Mouse (Mus musculus) liver, adult (tissue): Measurements from ENCODE around the gene Taf3.

ENCODE experiments used
- GATA4 ChIP-seq: IDR thresholded peaks from 2 replicates; pipeline ENCODE4 v1.6.1; 2014; ENCODE audit warnings: mild to moderate bottlenecking, low read length; ENCODE audit not compliant: insufficient replicate concordance

Taf3 gene

DNA sequence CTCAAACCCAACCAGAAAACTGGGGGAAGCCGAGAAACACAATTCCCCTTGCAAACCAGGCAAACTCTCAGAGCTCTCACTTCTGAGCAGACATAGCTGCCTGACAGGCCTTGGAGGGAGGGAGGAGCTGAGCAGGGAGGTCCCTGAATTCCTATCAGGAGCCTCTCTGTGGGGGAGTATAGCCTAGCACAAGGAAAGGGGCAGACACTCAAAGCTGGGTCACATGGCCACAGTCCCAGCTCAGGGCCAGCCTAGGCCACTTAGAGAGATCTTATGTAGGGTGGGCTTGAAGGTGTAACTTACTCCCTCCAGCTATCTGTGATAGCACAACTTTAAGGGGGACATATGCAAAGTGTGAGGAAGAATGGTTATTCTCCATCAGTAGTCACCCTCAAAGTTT is 112.4 kb downstream of the Taf3 start:
- TF ChIP-seq GATA4 = no peak

DNA sequence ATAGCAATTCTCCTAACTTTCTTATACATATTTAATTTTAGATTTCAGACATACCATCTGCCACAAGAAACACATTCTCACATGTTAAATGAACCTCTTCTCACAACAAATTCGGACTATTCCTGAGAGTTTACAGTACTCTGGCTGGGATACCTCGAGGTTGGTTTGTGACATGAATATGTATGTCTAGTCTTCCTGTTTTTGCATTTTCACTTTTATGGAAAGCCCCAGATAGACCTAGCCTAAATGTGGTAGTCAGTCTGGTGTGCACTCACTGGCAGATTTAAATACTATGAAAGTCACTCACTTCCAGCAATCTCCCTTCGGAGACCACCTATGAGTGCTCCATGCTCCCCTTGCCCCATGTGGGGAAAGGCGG is 121.5 kb downstream of the Taf3 start:
- no peak for TF ChIP-seq GATA4

- no peak for TF ChIP-seq GATA4
These were observed 122.0 kb downstream of the Taf3 start for GRCm38 (mm10) chr2:9926194-9926904.

GRCm38 (mm10) chr2:9918691-9919471 is 129.5 kb downstream of the Taf3 start:
- TF ChIP-seq GATA4 = peak; percentile 38; the same call in 1 of the 2 replicates

GRCm38 (mm10) chr2:9917602-9918001 is 130.8 kb downstream of the Taf3 start:
- no peak for TF ChIP-seq GATA4

GRCm38 (mm10) chr2:9905995-9906394 is 142.4 kb downstream of the Taf3 start:
- no peak for TF ChIP-seq GATA4

- TF ChIP-seq GATA4 = no peak
These were observed 144.4 kb downstream of the Taf3 start for GRCm38 (mm10) chr2:9903854-9904560.

DNA sequence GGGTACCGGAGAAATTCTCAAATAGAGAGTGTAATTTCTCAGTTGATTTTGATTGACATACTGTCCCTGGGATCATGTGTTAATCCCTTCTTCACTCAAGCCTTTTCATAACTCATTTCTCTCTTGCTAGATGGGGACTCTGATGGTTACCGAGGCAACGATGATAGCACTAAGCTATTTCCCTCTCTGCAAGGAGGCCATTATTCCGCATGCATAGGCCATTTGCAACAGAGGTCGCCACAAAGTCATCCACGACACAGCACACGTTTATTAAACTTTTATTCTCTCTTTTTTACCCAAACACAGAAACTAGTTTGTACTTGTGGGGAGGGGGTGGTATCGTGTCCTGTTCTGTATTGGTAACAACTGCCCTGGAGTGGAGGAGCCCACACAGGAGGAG is 150.6 kb downstream of the Taf3 start:
- TF ChIP-seq GATA4 = no peak

DNA sequence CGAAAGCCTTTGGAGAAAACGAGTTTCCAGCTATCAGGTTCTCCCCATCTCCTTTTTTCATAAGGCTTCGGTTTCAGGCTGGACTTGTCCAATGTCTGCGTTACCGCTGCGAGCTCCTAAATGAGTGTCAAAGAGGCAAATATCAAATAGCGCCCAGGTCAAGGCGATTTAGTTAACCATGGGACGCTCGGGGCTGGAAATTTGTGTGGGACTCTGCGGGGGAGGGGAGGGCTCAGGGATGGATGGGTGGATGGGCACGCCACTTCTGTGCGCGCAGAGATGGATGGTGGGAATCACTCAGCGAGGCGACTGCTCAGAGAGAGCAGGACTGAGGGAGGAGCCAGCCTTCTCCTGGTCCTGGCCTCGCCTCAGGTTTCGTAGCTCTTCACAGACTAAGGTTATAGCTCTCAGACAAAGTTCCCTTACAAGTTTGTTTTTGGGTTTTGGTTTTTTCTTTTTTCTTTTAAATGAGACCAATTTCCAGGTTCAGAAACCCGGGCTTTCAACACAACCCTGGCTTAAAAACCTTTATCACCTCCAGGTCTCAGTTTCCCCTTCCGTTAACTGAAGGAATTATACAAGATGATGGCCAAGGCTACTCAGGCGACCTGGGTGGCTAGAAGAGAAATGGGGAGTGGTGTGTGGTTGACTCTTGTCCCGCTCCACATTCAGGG is 152.2 kb downstream of the Taf3 start:
- no peak for TF ChIP-seq GATA4

DNA sequence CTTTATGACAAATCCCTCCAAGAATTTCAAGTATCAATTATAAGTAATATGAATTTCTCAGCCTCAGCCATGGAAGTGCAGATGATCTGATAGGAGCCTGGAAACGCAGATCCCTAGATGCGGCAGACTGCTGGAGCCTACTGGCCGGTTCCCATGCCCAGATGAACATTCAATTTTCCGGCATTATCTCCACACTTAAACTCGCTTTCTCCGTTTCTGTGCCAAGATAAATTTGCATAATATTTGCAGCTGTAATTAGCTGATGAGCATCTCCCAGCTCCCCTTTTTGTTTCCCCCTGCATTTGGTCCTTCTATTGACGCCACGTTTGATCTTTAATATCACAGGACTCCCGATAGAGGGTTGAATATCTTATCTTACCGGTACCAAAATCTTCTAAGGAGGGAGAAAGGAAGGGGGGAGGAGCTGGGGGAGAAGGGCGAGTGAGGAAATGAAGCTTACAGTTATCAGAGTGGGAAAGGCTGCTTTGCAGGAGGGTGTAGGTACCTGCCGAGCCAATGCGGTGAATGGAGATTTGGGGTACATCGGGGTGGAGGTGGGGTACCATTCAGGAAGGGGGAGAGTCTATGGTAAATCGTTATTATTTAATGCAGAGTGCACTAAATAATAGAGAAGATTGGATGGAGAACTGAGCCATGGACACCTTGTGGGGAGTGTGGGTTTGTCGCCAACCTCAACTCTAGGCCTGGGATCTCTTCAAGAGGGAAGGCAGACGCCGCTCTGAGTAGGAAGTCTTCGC is 153.4 kb downstream of the Taf3 start:
- no peak for TF ChIP-seq GATA4

- TF ChIP-seq GATA4 = no peak
These were observed 155.0 kb downstream of the Taf3 start for GRCm38 (mm10) chr2:9893272-9893953.

GRCm38 (mm10) chr2:9892541-9892940 is 155.9 kb downstream of the Taf3 start:
- TF ChIP-seq GATA4 = no peak

DNA sequence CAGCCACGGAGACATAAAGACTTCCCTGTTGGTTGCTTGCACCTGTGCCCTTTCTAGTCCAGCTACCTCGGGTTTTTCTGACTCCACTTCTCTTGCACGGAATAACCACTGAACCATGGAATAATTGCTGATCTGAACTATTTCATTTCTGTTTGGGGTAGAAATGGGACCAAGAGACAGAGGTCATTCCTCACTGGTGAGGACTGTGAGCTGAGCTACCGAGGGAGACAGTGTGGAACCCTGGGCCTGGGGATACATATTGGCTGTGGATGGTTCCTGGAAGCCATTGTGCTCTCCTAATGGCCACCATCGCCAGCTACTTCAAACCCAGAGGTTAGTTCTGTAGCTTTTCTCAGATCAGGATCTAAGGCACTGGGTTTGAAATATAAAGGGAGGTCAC is 157.5 kb downstream of the Taf3 start:
- no peak for TF ChIP-seq GATA4

DNA sequence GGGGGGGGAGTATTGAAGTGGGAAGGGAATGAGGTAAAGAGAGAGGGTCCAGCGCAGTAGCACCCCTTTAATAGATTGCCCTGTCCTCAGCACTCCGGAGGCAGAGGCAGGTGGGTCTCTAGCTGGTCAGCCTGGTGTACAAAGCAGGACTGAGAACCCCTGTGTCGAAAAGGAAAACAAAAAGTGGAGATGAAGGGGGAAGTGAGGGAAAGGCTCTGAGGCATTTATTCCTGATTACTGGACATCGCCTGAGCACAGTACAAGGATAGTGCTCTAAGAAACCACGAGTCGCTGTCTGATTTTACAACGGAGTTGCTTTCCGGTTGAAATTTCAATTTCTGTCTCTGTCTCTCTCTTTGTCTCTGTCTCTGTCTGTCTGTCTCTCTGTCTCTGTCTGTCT is 158.1 kb downstream of the Taf3 start:
- no peak for TF ChIP-seq GATA4

GRCm38 (mm10) chr2:9889651-9890183 is 158.7 kb downstream of the Taf3 start, which contains the start of gene Gata3:
Gata3 (minus strand) TSS chr2:9890034.
- no peak for TF ChIP-seq GATA4
